Mouse (Mus musculus): ENCODE results near the gene Nrg4. TPM values are rescaled to one million over a fixed set of nuclear protein-coding genes. Genes with fewer than 3 reads are reported as not detected.

Gene Nrg4
- polyA plus RNA-seq, 1 experiment from 2014 or later: 0.30 TPM

GRCm38 (mm10) chr9:55231544-55231943 lies 95.1 kb downstream of the Nrg4 start:
- no peaks in the 10 kb centered on the region for H3K79me2 ChIP-seq (ENCODE audit: inconsistent target)
- WGBS (ENCODE audit: missing documents): 74% methylated on average over 6 of the region's 6 CpGs
- no peaks in the 10 kb centered on the region for H3K36me3 ChIP-seq (ENCODE audit: inconsistent target)

GRCm38 (mm10) chr9:55229010-55229409 lies 97.6 kb downstream of the Nrg4 start:
- Histone ChIP-seq H3K36me3 (ENCODE audit: inconsistent target) (peaks cover 9% of the 10 kb centered on the region), H3K27ac (no peak overlapping the region)
- 70% methylated on average over 9 of the region's 10 CpGs for WGBS (ENCODE audit: missing documents)

More at GRCm38 (mm10) chr9:55231544-55231943, 95.1 kb downstream of the Nrg4 start:
- H3K4me3 ChIP-seq (ENCODE audit: inconsistent target): no peak overlapping the region
- no peak overlapping the region for H3K27ac ChIP-seq

GRCm38 (mm10) chr9:55228149-55228548 lies 98.5 kb downstream of the Nrg4 start:
- H3K27ac ChIP-seq: no peak overlapping the region
- H3K4me3 ChIP-seq (ENCODE audit: inconsistent target): no peak overlapping the region
- 99% methylated on average over 4 of the region's 4 CpGs for WGBS (ENCODE audit: missing documents)
- H3K36me3 ChIP-seq (ENCODE audit: inconsistent target): peaks cover 17% of the 10 kb centered on the region
- no peaks in the 10 kb centered on the region for H3K79me2 ChIP-seq (ENCODE audit: inconsistent target)

More at GRCm38 (mm10) chr9:55229010-55229409, 97.6 kb downstream of the Nrg4 start:
- Histone ChIP-seq H3K4me3 (ENCODE audit: inconsistent target) (no peak overlapping the region), H3K79me2 (ENCODE audit: inconsistent target) (no peaks in the 10 kb centered on the region)

GRCm38 (mm10) chr9:55226251-55226650 lies 100.4 kb downstream of the Nrg4 start:
- Histone ChIP-seq H3K27ac (no peak overlapping the region), H3K36me3 (ENCODE audit: inconsistent target) (peaks cover 36% of the 10 kb centered on the region), H3K4me3 (ENCODE audit: inconsistent target) (no peak overlapping the region), H3K79me2 (ENCODE audit: inconsistent target) (no peaks in the 10 kb centered on the region)
- 93% methylated on average over 3 of the region's 3 CpGs for WGBS (ENCODE audit: missing documents)

- no peak overlapping the region for H3K27ac ChIP-seq
- 94% methylated on average over 7 of the region's 7 CpGs for WGBS (ENCODE audit: missing documents)
- H3K4me3 ChIP-seq (ENCODE audit: inconsistent target): no peak overlapping the region
- H3K79me2 ChIP-seq (ENCODE audit: inconsistent target): no peaks in the 10 kb centered on the region
- peaks cover 46% of the 10 kb centered on the region for H3K36me3 ChIP-seq (ENCODE audit: inconsistent target)
Measured at GRCm38 (mm10) chr9:55225165-55225737, 101.4 kb downstream of the Nrg4 start.

GRCm38 (mm10) chr9:55217381-55217780 lies 109.3 kb downstream of the Nrg4 start:
- 74% methylated on average over 3 of the region's 3 CpGs for WGBS (ENCODE audit: missing documents)
- Histone ChIP-seq H3K27ac (no peak overlapping the region), H3K79me2 (ENCODE audit: inconsistent target) (peaks cover 10% of the 10 kb centered on the region; the same call in 1 of the 2 replicates), H3K36me3 (ENCODE audit: inconsistent target) (peaks cover 78% of the 10 kb centered on the region), H3K4me3 (ENCODE audit: inconsistent target) (no peak overlapping the region)

GRCm38 (mm10) chr9:55216078-55216477 lies 110.6 kb downstream of the Nrg4 start:
- Histone ChIP-seq H3K79me2 (ENCODE audit: inconsistent target) (peaks cover 23% of the 10 kb centered on the region; the same call in 1 of the 2 replicates), H3K36me3 (ENCODE audit: inconsistent target) (peaks cover 65% of the 10 kb centered on the region), H3K27ac (no peak overlapping the region), H3K4me3 (ENCODE audit: inconsistent target) (no peak overlapping the region)
- 93% methylated on average over 2 of the region's 2 CpGs for WGBS (ENCODE audit: missing documents)

- H3K79me2 ChIP-seq (ENCODE audit: inconsistent target): peaks cover 27% of the 10 kb centered on the region; the same call in 1 of the 2 replicates
- 83% methylated on average over 3 of the region's 3 CpGs for WGBS (ENCODE audit: missing documents)
- no peak overlapping the region for H3K27ac ChIP-seq
- peaks cover 61% of the 10 kb centered on the region for H3K36me3 ChIP-seq (ENCODE audit: inconsistent target)
- no peak overlapping the region for H3K4me3 ChIP-seq (ENCODE audit: inconsistent target)
Measured at GRCm38 (mm10) chr9:55215648-55216047, 111.0 kb downstream of the Nrg4 start.

- peaks cover 33% of the 10 kb centered on the region for H3K79me2 ChIP-seq (ENCODE audit: inconsistent target)
- H3K27ac ChIP-seq: no peak overlapping the region
- no peak overlapping the region for H3K4me3 ChIP-seq (ENCODE audit: inconsistent target)
- H3K36me3 ChIP-seq (ENCODE audit: inconsistent target): peaks cover 55% of the 10 kb centered on the region
- 92% methylated on average over 3 of the region's 3 CpGs for WGBS (ENCODE audit: missing documents)
Measured at GRCm38 (mm10) chr9:55215056-55215455, 111.6 kb downstream of the Nrg4 start.

- H3K27ac ChIP-seq: no peak overlapping the region
- H3K4me3 ChIP-seq (ENCODE audit: inconsistent target): no peak overlapping the region
- H3K79me2 ChIP-seq (ENCODE audit: inconsistent target): peaks cover 46% of the 10 kb centered on the region
- WGBS (ENCODE audit: missing documents): 93% methylated on average over 1 of the region's 1 CpGs
- H3K36me3 ChIP-seq (ENCODE audit: inconsistent target): peaks cover 39% of the 10 kb centered on the region
Measured at GRCm38 (mm10) chr9:55213396-55213795, 113.2 kb downstream of the Nrg4 start.

GRCm38 (mm10) chr9:55211611-55212010 lies 115.0 kb downstream of the Nrg4 start:
- H3K36me3 ChIP-seq (ENCODE audit: inconsistent target): peaks cover 29% of the 10 kb centered on the region
- 97% methylated on average over 4 of the region's 4 CpGs for WGBS (ENCODE audit: missing documents)

GRCm38 (mm10) chr9:55208790-55209481 lies 117.7 kb downstream of the Nrg4 start, which contains the start of gene Fbxo22:
Gene Fbxo22 (plus strand): TSS chr9:55208925.
- peaks cover 46% of the 10 kb centered on the region for H3K79me2 ChIP-seq (ENCODE audit: inconsistent target)
- WGBS (ENCODE audit: missing documents): under 1% methylated on average over 65 of the region's 65 CpGs
- H3K4me3 ChIP-seq (ENCODE audit: inconsistent target): peak within 1 kb of the TSS; percentile 56
- peak within 1 kb of the TSS; percentile 43 for H3K27ac ChIP-seq
- peaks cover 12% of the 10 kb centered on the region for H3K36me3 ChIP-seq (ENCODE audit: inconsistent target)

More at GRCm38 (mm10) chr9:55211611-55212010, 115.0 kb downstream of the Nrg4 start:
- Histone ChIP-seq H3K27ac (no peak overlapping the region), H3K4me3 (ENCODE audit: inconsistent target) (no peak overlapping the region), H3K79me2 (ENCODE audit: inconsistent target) (peaks cover 46% of the 10 kb centered on the region)

- Histone ChIP-seq H3K36me3 (ENCODE audit: inconsistent target) (peaks cover 13% of the 10 kb centered on the region; the same call in 1 of the 2 replicates), H3K4me3 (ENCODE audit: inconsistent target) (peak overlapping the region; percentile 56), H3K79me2 (ENCODE audit: inconsistent target) (peaks cover 46% of the 10 kb centered on the region), H3K27ac (peak overlapping the region; percentile 43)
- 0% methylated on average over 2 of the region's 2 CpGs for WGBS (ENCODE audit: missing documents)
Measured at GRCm38 (mm10) chr9:55208458-55208789, 118.2 kb downstream of the Nrg4 start.

GRCm38 (mm10) chr9:55199348-55199747 lies 127.3 kb downstream of the Nrg4 start:
- Histone ChIP-seq H3K27ac (no peak overlapping the region), H3K4me3 (ENCODE audit: inconsistent target) (no peak overlapping the region), H3K79me2 (ENCODE audit: inconsistent target) (no peaks in the 10 kb centered on the region), H3K36me3 (ENCODE audit: inconsistent target) (peaks cover 30% of the 10 kb centered on the region)
- WGBS (ENCODE audit: missing documents): 83% methylated on average over 2 of the region's 2 CpGs

GRCm38 (mm10) chr9:55198260-55198659 lies 128.4 kb downstream of the Nrg4 start:
- H3K79me2 ChIP-seq (ENCODE audit: inconsistent target): no peaks in the 10 kb centered on the region
- 43% methylated on average over 1 of the region's 1 CpGs for WGBS (ENCODE audit: missing documents)
- H3K36me3 ChIP-seq (ENCODE audit: inconsistent target): peaks cover 27% of the 10 kb centered on the region
- H3K4me3 ChIP-seq (ENCODE audit: inconsistent target): no peak overlapping the region
- no peak overlapping the region for H3K27ac ChIP-seq
